Mouse (Mus musculus): ENCODE measurements around the gene Gm10135. TPM values are rescaled to one million over a fixed set of nuclear protein-coding genes. Genes with fewer than 3 reads are reported as not detected.

Gm10135 gene
- polyA plus RNA-seq, 1 experiment from 2014 or later, result not detected

DNA sequence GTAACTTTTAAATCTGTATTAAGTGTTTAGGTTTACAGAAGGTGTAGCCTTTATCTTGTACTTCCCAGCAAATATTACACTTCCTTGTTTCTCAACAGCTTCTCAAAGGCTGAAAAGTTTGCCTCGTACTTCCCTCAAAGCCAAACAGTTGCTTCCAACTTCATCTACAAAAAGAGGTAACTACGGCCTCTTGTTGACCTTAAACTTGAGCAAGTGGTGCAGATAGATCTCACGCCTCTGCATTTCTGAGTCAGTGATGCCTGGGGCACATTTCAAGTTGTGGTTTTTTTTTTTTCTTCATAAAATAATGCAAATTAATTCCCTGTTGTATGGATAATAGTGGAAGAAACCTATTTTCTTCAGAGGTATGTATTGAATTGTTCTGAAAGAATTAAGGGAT lies 8.8 kb downstream of the Gm10135 start:
- DNase-seq (ENCODE audit: low spot score), result no peak

- no peak for DNase-seq (ENCODE audit: low spot score)
Measured at GRCm38 (mm10) chr5:72960096-72960495, 14.4 kb downstream of the Gm10135 start.

GRCm38 (mm10) chr5:72957281-72957680 lies 17.2 kb downstream of the Gm10135 start:
- no peak for DNase-seq (ENCODE audit: low spot score)

- DNase-seq (ENCODE audit: low spot score), result no peak
Measured at GRCm38 (mm10) chr5:72953996-72954604, 20.4 kb downstream of the Gm10135 start.

DNA sequence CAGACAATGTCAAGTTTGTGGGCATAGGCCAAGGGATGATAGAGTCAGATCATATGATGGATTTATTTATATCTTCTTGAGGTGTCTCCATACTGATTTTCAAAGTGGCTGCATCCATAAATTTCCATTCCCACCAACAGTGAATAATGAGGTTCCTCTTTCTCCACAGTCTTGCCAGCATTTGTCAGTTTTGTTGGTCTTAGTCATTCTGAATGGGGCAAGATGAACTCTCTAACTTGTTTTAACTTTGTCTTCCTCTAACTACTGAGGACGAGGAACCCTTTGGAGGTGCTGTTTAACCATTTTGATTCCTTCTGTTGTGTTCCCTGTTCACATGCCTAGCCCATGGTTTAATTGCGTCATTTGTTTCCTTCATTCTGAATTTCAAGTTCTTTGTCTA lies 24.2 kb downstream of the Gm10135 start:
- no peak for DNase-seq (ENCODE audit: low spot score)

GRCm38 (mm10) chr5:72948136-72948535 lies 26.4 kb downstream of the Gm10135 start:
- no peak for DNase-seq (ENCODE audit: low spot score)

DNA sequence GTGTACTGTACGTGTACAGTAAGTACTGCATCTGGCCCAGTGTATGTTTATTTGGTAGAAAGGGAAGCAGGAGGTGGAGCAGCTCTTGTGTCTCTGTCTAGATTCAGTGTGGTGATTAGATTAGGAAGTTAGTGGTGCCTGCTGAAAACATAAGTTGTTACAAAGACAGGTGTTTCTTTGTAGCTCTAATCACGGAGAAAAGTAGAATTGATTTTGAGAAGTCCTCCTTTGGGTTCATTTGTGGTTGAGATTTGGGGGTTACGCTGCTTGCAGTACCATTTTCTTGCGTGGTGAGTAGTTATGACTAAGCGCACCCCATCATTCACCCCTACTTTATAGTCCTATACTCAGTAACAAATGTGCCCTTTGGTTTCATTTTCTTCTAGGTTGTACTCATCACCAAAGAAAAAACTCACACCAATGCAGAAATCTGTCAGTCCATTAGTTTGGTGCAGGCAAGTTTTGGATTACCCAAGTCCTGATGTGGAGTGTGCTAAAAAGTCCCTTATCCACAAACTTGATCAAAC lies 33.5 kb downstream of the Gm10135 start:
- no peak for DNase-seq (ENCODE audit: low spot score)

GRCm38 (mm10) chr5:72939311-72939710 lies 35.2 kb downstream of the Gm10135 start:
- no peak for DNase-seq (ENCODE audit: low spot score)

DNA sequence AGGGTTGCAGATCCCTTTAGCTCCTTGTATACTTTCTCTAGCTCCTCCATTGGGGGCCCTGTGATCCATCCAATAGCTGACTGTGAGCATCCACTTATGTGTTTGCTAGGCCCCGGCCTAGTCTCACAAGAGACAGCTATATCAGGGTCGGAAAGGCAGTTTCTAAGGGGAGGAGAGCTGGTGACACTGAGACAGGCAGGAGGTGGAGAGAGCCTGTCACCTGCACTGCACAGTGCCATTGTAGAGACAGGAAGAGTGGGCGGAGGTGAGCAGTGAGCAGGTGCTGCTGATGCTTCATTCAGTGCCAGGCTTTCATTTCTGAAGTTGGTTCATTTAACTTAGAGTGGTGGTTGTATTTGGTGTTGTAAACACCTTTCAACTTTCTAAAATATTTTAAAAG lies 36.1 kb downstream of the Gm10135 start:
- peak; percentile 22 for DNase-seq (ENCODE audit: low spot score)

DNA sequence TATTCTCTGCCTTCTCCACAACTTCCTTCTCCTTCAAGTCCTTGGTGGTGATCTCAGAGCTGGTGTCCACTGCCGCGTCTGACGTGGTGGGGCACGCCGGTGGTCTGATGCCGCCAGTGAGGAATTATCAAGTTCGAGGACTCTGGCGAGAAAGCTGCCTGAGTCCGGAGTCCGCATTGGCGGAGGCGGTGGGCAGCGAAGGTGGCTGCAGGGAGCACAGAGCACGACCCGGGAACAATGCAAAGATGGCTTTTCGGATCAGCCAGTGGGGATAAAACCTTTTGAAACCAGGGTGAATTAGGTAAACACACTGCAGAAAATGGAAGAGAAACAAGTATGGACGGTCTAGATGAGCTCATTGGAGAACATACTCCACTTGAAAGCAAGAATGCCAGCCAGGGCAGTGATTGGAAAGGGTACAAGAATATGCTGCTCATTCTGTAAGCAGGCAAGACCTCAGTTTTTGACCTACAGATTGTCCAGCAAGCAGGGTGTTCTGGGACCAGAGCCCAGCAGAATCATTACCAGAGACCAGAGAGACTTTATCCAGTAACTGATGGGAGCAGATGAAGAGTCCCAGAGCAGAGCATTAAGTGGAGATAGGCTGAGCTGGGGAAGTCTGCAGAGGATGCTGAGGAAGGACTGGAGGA lies 41.4 kb downstream of the Gm10135 start:
- DNase-seq (ENCODE audit: low spot score), result no peak

DNA sequence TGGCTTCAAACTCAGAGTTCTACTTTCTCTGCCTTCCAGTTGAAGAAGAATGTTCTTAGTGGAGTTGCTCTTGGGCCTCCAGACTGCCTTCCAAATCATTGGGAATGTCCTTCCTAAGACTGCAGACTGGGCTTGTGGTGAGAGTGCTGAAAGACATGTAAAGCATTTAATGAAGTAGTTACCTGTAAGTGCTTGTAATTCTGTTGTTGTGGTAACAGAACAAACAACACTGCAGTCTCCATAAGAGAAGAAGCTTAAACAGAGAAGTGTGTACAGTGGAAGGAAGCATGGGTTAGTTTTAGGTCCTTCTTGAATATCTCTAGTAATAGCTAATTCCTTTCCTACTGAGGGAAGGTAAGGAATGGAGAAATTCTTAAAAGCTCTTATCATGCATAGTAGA lies 47.4 kb downstream of the Gm10135 start:
- DNase-seq (ENCODE audit: low spot score), result no peak

DNA sequence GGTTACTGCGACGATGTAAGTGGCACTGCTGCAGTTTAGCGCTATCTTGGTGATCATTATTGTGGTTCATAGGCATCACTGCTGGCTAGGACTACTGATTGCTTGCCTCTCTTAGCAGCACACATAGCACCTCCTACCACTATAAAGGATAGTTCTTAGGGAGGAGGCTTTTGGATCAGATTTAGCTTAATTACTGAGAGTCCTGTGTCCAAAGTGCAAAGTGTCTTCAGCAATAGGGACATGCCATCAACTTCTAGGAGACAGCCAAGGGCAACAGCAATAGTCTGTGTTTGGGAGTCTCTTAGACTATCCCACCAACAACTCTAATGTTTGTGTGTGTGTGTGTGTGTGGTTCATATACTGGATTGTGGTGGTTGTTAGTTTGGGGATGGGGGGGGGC lies 51.7 kb downstream of the Gm10135 start:
- DNase-seq (ENCODE audit: low spot score), result no peak

GRCm38 (mm10) chr5:72921171-72921570 lies 53.3 kb downstream of the Gm10135 start:
- DNase-seq (ENCODE audit: low spot score), result no peak

- DNase-seq (ENCODE audit: low spot score), result no peak
Measured at GRCm38 (mm10) chr5:72920416-72920815, 54.1 kb downstream of the Gm10135 start.

DNA sequence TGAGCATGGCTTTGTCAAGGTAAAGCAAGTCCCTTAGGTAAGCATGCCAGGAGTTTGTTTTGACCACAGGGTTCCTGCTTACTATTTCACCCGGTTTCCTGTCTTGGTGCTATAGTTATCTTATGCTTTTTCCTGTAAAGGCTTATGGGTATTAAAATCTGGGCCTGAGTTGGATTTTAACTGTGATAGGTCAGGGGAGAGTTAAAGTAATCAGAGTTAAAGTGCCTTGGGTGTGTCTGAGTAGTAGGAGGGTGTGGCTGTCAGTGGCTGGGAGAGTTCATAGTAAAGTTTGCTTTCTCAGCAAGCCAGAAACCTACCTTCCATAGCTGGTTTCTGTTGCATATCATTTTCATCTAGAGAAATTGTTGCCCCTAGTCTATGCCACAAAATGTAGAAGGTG lies 57.7 kb downstream of the Gm10135 start:
- peak; percentile 14 for DNase-seq (ENCODE audit: low spot score)

DNA sequence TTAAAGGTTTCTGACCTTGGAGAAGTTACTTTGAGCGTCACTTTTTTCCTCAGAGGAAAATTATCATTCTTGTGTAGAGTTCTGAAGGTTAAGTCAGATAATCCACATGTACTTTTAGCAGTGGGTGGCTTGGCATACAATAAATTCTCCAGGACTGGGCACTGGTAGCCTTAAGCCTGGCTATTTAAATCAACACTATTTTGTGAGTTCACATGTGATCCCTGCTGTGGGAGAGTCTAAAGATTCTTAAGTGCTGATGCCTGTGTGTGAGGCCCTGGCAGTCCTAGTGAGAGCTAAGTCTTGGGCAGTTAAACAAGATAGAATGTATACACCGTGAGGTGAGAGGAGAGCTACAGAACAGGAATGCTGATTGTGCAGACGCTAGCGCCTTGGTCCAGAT lies 58.5 kb downstream of the Gm10135 start:
- DNase-seq (ENCODE audit: low spot score), result no peak

Other genes with a start within 250 kb of the Gm10135 start
- 57.9 and 64.1 TPM in 2 replicates for gene Txk, start 221.9 kb downstream of the Gm10135 start, polyA plus RNA-seq (2015; fragmentation: Nextera tagmentation; extraction: Ambion mirVana)
- gene Tec, start 106.2 kb downstream of the Gm10135 start, polyA plus RNA-seq (2015; fragmentation: Nextera tagmentation; extraction: Ambion mirVana), result 25.2 and 25.8 TPM in 2 replicates
- gene Slain2, start 60.4 kb downstream of the Gm10135 start, polyA plus RNA-seq (2015; fragmentation: Nextera tagmentation; extraction: Ambion mirVana), result 10.8 and 11.8 TPM in 2 replicates
- 0.27 and 0.31 TPM in 2 replicates for gene Slc10a4, start 32.2 kb upstream of the Gm10135 start, polyA plus RNA-seq (2015; fragmentation: Nextera tagmentation; extraction: Ambion mirVana)

Measured in thymus, postnatal 0 days (tissue).